Mouse (Mus musculus): Measurements from ENCODE around the gene Mob4. TPM values are rescaled to one million over a fixed set of nuclear protein-coding genes. Genes with fewer than 3 reads are reported as not detected.
A peak's percentile ranks its signal among the peaks of the same experiment; 100 is the strongest.

Mob4 gene
- total and polyA plus RNA-seq, 3 experiments: 11.1 to 32.0 (median 27.8) TPM

- no peak overlapping the region for H3K9ac ChIP-seq (ENCODE audit: low read depth, low read length)
- DNase-seq: no peak
- H3K4me3 ChIP-seq: no peak overlapping the region
- H3K27me3 ChIP-seq (ENCODE audit: control insufficient read depth, insufficient read depth, low read length): no peaks in the 10 kb centered on the region
- intact Hi-C loops (cut with DNase I): no loop called here
- no peaks in the 10 kb centered on the region for H3K36me3 ChIP-seq (ENCODE audit: control insufficient read depth, insufficient read depth, low read length)
- H3K79me2 ChIP-seq (replicated peaks; ENCODE audit: control insufficient read depth, insufficient read depth, low read length): no peaks in the 10 kb centered on the region
- 80% methylated on average over 5 of the region's 5 CpGs for WGBS
- TF ChIP-seq POLR2A (IDR thresholded peaks at IDR 0.05; ENCODE audit: insufficient read depth, low read depth, low read length) (no peak), CTCF (IDR thresholded peaks at IDR 0.05) (peak; percentile 46), EP300 (IDR thresholded peaks at IDR 0.05; ENCODE audit: insufficient read depth, low read depth, low read length) (no peak)
- no peaks in the 10 kb centered on the region for H3K4me1 ChIP-seq (ENCODE audit: control insufficient read depth, insufficient read depth, low read length)
- H3K27ac ChIP-seq: no peak overlapping the region
Observed at GRCm38 (mm10) chr1:55179917-55180566, 49.0 kb downstream of the Mob4 start.

GRCm38 (mm10) chr1:55182392-55182791 lies 51.4 kb downstream of the Mob4 start:
- H3K27ac ChIP-seq: no peak overlapping the region
- WGBS: 94% methylated on average over 5 of the region's 5 CpGs
- H3K27me3 ChIP-seq (ENCODE audit: control insufficient read depth, insufficient read depth, low read length): no peaks in the 10 kb centered on the region
- intact Hi-C loops (cut with DNase I): no loop called here
- no peak for DNase-seq
- no peak overlapping the region for H3K9ac ChIP-seq (ENCODE audit: low read depth, low read length)
- H3K4me1 ChIP-seq (ENCODE audit: control insufficient read depth, insufficient read depth, low read length): no peaks in the 10 kb centered on the region
- H3K79me2 ChIP-seq (replicated peaks; ENCODE audit: control insufficient read depth, insufficient read depth, low read length): no peaks in the 10 kb centered on the region
- H3K36me3 ChIP-seq (ENCODE audit: control insufficient read depth, insufficient read depth, low read length): no peaks in the 10 kb centered on the region
- no peak overlapping the region for H3K4me3 ChIP-seq
- TF ChIP-seq CTCF (IDR thresholded peaks at IDR 0.05) (no peak), POLR2A (IDR thresholded peaks at IDR 0.05; ENCODE audit: insufficient read depth, low read depth, low read length) (no peak), EP300 (IDR thresholded peaks at IDR 0.05; ENCODE audit: insufficient read depth, low read depth, low read length) (no peak)

GRCm38 (mm10) chr1:55185718-55186117 lies 54.7 kb downstream of the Mob4 start:
- TF ChIP-seq CTCF (IDR thresholded peaks at IDR 0.05) (peak; percentile 50), EP300 (IDR thresholded peaks at IDR 0.05; ENCODE audit: insufficient read depth, low read depth, low read length) (no peak)
- Histone ChIP-seq H3K27me3 (ENCODE audit: control insufficient read depth, insufficient read depth, low read length) (no peaks in the 10 kb centered on the region), H3K27ac (no peak overlapping the region), H3K4me1 (ENCODE audit: control insufficient read depth, insufficient read depth, low read length) (no peaks in the 10 kb centered on the region), H3K79me2 (replicated peaks; ENCODE audit: control insufficient read depth, insufficient read depth, low read length) (no peaks in the 10 kb centered on the region), H3K9ac (ENCODE audit: low read depth, low read length) (no peak overlapping the region), H3K36me3 (ENCODE audit: control insufficient read depth, insufficient read depth, low read length) (no peaks in the 10 kb centered on the region), H3K4me3 (no peak overlapping the region)
- 87% methylated on average over 6 of the region's 6 CpGs for WGBS
- no peak for DNase-seq
- intact Hi-C loops (cut with DNase I): no loop called here

- 41% methylated on average over 11 of the region's 11 CpGs for WGBS
- DNase-seq: no peak
- no peaks in the 10 kb centered on the region for H3K36me3 ChIP-seq (ENCODE audit: control insufficient read depth, insufficient read depth, low read length)
- H3K27ac ChIP-seq: no peak overlapping the region
- intact Hi-C loops (cut with DNase I): no loop called here
- H3K9ac ChIP-seq (ENCODE audit: low read depth, low read length): no peak overlapping the region
- no peaks in the 10 kb centered on the region for H3K4me1 ChIP-seq (ENCODE audit: control insufficient read depth, insufficient read depth, low read length)
- H3K79me2 ChIP-seq (replicated peaks; ENCODE audit: control insufficient read depth, insufficient read depth, low read length): no peaks in the 10 kb centered on the region
- TF ChIP-seq EP300 (IDR thresholded peaks at IDR 0.05; ENCODE audit: insufficient read depth, low read depth, low read length) (no peak), POLR2A (IDR thresholded peaks at IDR 0.05; ENCODE audit: insufficient read depth, low read depth, low read length) (no peak), CTCF (IDR thresholded peaks at IDR 0.05) (no peak)
- no peak overlapping the region for H3K4me3 ChIP-seq
- H3K27me3 ChIP-seq (ENCODE audit: control insufficient read depth, insufficient read depth, low read length): no peaks in the 10 kb centered on the region
Observed at GRCm38 (mm10) chr1:55186592-55187210, 55.7 kb downstream of the Mob4 start.

- Histone ChIP-seq H3K36me3 (ENCODE audit: control insufficient read depth, insufficient read depth, low read length) (no peaks in the 10 kb centered on the region), H3K4me3 (no peak overlapping the region), H3K9ac (ENCODE audit: low read depth, low read length) (no peak overlapping the region), H3K79me2 (replicated peaks; ENCODE audit: control insufficient read depth, insufficient read depth, low read length) (no peaks in the 10 kb centered on the region), H3K27me3 (ENCODE audit: control insufficient read depth, insufficient read depth, low read length) (no peaks in the 10 kb centered on the region), H3K27ac (no peak overlapping the region), H3K4me1 (ENCODE audit: control insufficient read depth, insufficient read depth, low read length) (peaks cover 3% of the 10 kb centered on the region; the same call in 1 of the 2 replicates)
- TF ChIP-seq EP300 (IDR thresholded peaks at IDR 0.05; ENCODE audit: insufficient read depth, low read depth, low read length): no peak
- no peak for TF ChIP-seq POLR2A (IDR thresholded peaks at IDR 0.05; ENCODE audit: insufficient read depth, low read depth, low read length)
- TF ChIP-seq CTCF (IDR thresholded peaks at IDR 0.05): no peak
- intact Hi-C loops (cut with DNase I): loop anchor here (2.0 kb wide), 1 partner anchor 191 kb away; no protein-coding TSS in a partner anchor
- 24% methylated on average over 8 of the region's 8 CpGs for WGBS
- DNase-seq: no peak
Observed at GRCm38 (mm10) chr1:55192015-55192414, 61.0 kb downstream of the Mob4 start.

- H3K4me3 ChIP-seq: no peak overlapping the region
- WGBS: 39% methylated on average over 3 of the region's 3 CpGs
- no peak overlapping the region for H3K9ac ChIP-seq (ENCODE audit: low read depth, low read length)
- H3K79me2 ChIP-seq (replicated peaks; ENCODE audit: control insufficient read depth, insufficient read depth, low read length): no peaks in the 10 kb centered on the region
- H3K27me3 ChIP-seq (ENCODE audit: control insufficient read depth, insufficient read depth, low read length): no peaks in the 10 kb centered on the region
- peaks cover 3% of the 10 kb centered on the region; the same call in 1 of the 2 replicates for H3K4me1 ChIP-seq (ENCODE audit: control insufficient read depth, insufficient read depth, low read length)
- H3K27ac ChIP-seq: no peak overlapping the region
- peak; percentile 81 for TF ChIP-seq CTCF (IDR thresholded peaks at IDR 0.05)
- no peak for TF ChIP-seq EP300 (IDR thresholded peaks at IDR 0.05; ENCODE audit: insufficient read depth, low read depth, low read length)
- TF ChIP-seq POLR2A (IDR thresholded peaks at IDR 0.05; ENCODE audit: insufficient read depth, low read depth, low read length): no peak
- intact Hi-C loops (cut with DNase I): loop anchor here (2.0 kb wide), 1 partner anchor 190 kb away; no protein-coding TSS in a partner anchor
- H3K36me3 ChIP-seq (ENCODE audit: control insufficient read depth, insufficient read depth, low read length): no peaks in the 10 kb centered on the region
- peak in 1 of 2 experiments; percentile 35 for DNase-seq
Observed at GRCm38 (mm10) chr1:55192824-55193223, 61.8 kb downstream of the Mob4 start.
